Mouse (Mus musculus): ENCODE data around the gene Gcc1.
A peak's percentile ranks its signal among the peaks of the same experiment; 100 is the strongest.

Gene Gcc1

GRCm38 (mm10) chr6:28428290-28428689 lies at the start of gene Gcc1:
Gene Gcc1, minus strand, starts transcription at chr6:28428390.
- DNase-seq, result no peak

DNA sequence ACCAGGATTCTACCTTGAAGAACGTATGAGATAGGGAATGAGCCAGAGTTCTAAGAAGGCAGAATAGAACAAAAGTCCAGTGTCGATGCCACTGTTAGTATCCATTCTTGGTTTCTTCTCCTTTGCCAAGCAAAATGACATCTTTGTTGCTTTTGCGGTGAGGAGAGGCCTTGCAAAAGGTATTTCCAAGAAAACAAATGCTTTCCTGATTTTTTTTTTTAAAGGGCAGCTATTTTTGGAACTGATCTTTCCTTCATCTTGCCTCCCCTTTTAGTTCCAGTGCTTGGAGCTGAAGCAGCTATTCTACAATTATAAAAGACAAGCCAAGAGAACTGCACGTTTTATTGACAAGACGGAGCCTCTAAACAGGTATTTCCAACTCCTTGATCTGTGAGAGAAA lies 46.6 kb upstream of the Gcc1 start, which contains the start of gene Snd1:
TSS of gene Snd1 (plus strand) at position 301 of the 400 bp plus-strand sequence.
- no peak for DNase-seq

DNA sequence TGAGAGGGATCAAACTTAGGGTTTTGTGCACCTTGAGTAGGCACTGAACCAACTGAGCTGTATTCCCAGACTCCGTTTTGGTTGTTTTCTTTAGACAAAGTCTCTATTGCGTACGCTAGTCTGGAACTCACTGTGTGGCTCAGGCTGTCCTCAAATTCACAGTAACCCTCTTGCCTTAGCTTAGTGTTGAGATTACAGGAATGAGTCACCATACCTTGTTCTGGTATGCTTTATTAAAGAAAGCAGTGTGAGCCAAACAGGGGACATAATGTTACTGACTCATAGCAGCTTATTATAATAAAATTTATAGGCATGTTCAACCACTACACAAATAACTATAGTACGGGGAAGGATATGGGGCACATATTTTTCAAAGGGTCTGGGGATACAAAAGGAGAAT lies 46.0 kb upstream of the Gcc1 start:
- DNase-seq, result no peak

GRCm38 (mm10) chr6:28471284-28472035 lies 43.3 kb upstream of the Gcc1 start:
- DNase-seq, result no peak

DNA sequence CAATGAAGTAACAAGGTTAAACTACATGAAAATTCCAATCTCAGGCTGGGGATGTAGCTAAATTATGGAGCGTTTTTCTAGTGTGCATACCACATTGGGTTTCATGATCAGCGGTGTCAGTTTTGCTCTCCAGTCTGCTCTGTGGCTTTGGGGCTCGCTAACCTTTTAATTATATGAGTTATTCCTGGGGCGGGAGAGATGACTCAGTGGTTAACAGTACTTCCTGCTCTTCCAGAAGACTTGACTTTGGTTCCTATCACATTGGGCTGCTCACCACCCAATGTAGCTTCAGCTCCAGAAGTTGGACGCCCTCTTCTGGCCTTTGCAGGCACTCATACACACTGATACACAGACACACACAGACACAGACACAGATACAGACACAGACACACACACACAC lies 42.4 kb upstream of the Gcc1 start:
- DNase-seq, result no peak

DNA sequence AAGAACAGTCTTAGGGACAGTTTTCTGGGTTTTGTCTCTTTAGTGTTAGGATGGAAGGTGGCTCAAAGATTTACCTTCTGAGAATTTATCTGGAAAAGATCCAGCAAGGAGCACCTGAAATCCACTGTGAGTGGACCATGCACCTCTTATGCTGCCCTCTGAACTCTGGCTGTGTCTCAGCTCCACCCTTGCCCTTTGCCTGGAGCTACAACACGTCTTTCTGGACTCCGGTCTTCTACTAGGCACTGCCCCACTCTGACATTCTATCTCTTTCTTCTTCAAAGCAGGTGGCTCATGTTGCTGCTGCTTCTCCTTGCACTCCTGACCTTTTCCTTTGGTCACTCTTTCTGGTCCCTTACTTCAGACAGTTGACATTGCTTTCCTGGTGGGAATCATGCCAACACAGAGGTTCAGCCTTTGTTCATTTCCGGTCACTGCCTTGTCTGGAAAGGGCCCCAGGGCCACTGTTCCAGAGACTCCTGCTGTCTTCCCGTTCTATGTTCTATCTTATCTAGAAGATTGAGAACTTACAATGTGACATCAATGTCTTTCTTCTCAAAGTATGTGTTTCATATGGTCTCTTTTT lies 41.9 kb upstream of the Gcc1 start:
- DNase-seq, result no peak

- DNase-seq, result no peak
Observed at GRCm38 (mm10) chr6:28464630-28465029, 36.4 kb upstream of the Gcc1 start.

- DNase-seq, result peak; percentile 55 to 73
Observed at GRCm38 (mm10) chr6:28460534-28460933, 32.3 kb upstream of the Gcc1 start.

GRCm38 (mm10) chr6:28459221-28459668 lies 31.1 kb upstream of the Gcc1 start:
- DNase-seq, result no peak

- DNase-seq, result no peak
Observed at GRCm38 (mm10) chr6:28450977-28451376, 22.8 kb upstream of the Gcc1 start.

- no peak for DNase-seq
Observed at GRCm38 (mm10) chr6:28450481-28450880, 22.3 kb upstream of the Gcc1 start.

- DNase-seq, result no peak
Observed at GRCm38 (mm10) chr6:28449253-28449652, 21.1 kb upstream of the Gcc1 start, which contains the start of gene Pax4. Gene Pax4, minus strand, starts transcription at chr6:28449353.

- DNase-seq, result no peak
Observed at GRCm38 (mm10) chr6:28447937-28448336, 19.7 kb upstream of the Gcc1 start.

GRCm38 (mm10) chr6:28431538-28431855 lies 3.3 kb upstream of the Gcc1 start:
- no peak for DNase-seq

DNA sequence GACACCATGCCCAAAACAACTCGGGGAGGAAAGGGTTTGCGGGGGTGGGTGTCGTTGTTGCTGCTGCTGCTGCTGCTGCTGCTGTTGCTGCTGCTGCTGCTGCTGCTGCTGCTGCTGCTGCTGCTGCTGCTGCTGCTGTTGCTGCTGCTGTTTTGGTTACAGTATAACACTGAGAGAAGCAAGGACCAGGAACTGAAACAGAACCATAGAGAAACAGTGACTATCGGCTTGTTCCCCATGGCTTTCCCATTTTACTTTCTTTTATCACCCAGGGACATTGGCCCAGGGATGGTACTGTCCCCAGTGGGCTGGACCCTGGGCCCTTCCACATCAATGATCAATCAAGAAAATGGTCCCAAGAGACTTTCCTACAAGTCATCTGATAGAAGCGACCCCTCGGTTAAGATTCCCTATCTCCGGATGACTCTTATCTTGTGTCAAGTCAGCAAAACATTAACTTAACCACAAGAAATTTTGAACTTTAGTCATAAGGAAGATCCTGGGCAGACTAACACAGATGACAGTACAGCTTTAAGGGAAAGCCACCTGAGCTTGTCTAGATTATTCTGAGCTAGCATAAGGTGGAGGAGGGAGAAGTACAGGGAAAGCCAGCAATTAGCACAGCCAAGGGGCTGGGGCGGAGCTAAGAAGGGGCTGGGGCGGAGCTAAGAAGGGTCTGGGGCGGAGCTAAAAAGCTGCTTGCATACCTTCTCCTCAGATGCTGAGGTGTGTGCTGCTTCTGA lies 2.8 kb upstream of the Gcc1 start:
- peak; percentile 59 to 64 for DNase-seq

DNA sequence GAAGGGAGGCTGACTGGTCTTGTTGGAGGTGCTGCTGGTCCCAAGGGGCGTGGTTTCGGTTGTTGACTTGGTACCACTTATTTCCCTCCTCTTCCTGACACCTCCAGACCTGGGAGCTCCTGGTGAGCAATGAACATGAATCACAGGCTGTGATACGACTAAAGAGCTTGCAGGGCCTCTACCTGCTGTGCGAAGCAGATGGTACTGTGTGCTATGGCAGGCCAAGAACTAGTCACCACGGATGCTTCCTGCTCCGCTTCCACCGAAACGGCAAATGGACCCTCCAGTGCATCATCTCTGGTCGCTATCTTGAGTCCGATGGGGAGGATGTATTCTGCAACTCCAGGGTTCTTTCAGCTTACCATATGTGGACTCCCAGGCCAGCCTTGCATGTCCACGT lies 1.7 kb upstream of the Gcc1 start:
- no peak for DNase-seq

- peak in 1 of 2 experiments; percentile 20 for DNase-seq
Observed at GRCm38 (mm10) chr6:28427096-28427839, 922 bp downstream of the Gcc1 start, which contains the start of gene Fscn3. Gene Fscn3, plus strand, starts transcription at chr6:28427789.

DNA sequence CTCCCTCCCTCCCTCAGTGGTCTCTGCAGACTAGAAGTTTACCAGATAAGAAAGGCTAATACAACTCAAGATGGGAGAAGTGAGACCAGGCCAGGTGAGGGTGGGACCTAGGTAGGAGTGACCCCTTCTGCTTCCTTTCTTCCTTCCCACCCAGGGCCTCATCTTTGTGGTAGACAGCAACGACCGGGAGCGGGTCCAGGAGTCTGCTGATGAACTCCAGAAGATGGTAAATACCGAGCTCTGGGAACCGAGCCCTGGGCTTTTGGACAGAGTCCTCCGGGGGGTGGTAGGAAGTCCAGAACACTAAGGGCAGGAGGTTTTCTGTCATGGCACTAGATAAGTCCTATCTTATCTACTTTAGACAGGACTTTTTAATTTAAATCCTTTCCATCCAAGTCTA lies 3.2 kb downstream of the Gcc1 start:
- DNase-seq, result no peak

DNA sequence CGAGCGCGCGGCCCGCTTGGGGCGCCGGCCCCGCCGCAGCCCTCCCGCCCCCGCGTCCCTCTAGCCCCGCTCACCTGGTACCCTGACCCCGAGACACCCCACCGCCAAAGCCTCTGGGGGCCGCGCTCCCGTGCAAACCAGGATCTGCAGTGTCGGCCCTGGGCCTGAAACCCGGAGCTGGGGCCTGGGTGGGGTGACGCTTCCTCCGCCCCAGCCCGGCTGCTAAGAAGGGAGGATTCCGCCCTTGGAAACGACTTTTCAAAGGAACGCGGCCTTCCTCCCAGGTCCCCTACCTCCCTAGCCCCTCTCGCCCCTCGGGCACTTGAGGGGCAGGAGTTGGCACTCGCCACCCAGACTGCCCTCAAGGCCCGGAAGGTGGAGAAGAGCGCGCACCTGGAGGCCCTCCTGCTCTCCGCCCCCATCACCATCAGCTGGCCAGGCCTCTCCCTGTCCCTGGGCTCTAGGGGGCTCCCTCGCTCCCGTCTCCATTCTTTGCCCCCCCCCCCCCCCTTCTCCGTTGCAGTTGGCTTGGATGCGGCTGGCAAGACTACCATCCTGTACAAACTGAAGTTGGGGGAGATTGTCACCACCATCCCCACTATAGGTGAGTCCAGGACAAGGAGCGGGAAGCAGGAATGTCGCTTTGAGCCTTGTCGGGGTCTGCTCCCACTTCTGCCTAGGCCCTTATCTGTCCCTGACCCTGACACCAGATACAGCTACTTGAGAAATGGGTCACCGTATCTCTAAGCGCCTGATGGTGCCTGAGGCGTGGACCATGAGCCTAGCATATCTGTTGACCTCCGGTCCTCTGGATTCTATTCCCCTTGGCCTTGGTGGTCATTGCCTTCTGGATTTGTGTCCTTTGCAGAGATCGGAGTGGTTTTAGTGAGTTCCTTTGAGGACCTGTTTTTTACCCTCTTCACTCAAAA lies 4.2 kb downstream of the Gcc1 start:
- DNase-seq, result peak; percentile 64 to 75

GRCm38 (mm10) chr6:28423313-28423712 lies 4.9 kb downstream of the Gcc1 start, which contains the start of gene Arf5:
Gene Arf5, plus strand, starts transcription at chr6:28423560.
- peak; percentile 96 to 97 for DNase-seq

DNA sequence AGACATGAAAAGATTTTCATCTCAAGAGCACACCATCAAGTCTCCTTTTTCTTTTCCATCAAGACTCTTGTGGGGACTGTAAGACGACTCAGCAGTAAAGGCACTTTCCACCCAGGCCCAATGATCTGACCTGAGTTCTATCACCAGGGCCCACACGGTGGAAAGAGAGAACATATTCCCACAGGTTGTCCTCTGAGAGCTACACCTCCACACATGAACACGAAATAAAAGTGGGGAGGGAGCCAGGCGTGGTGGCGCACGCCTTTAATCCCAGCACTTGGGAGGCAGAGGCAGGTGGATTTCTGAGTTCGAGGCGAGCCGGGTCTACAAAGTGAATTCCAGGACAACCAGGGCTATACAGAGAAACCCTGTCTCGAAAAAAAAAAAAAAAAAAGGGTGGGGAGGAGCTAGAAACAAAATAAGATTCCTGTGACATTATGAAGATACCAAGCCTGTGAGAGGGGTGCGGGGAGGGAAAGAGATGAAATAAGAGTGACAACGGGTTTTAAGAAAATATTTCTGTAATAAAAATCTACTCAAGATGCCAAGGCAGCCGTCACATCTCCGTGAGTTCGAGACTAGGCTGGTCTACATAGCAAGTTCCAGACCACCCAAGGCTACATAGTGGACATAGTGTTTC lies 5.4 kb downstream of the Gcc1 start:
- no peak for DNase-seq

Measured in lung, postnatal 4 days (tissue).